Mouse (Mus musculus) bone marrow macrophage, adult 2 months (primary cell): ENCODE measurements around the gene Hmx1.

Experiments
- CTCF ChIP-seq: IDR thresholded peaks from 2 replicates; pipeline ENCODE4 v1.5.1; 2012; ENCODE audit warnings: low read depth, mild to moderate bottlenecking, low read length, moderate library complexity
- POLR2A ChIP-seq: IDR thresholded peaks from 2 replicates; pipeline ENCODE4 v1.6.1; 2012; ENCODE audit warnings: mild to moderate bottlenecking, low read depth, low read length, borderline replicate concordance

- TF ChIP-seq CTCF (no peak), POLR2A (no peak)
Measured at GRCm38 (mm10) chr5:35392334-35392695, 3.4 kb downstream of the Hmx1 start.
